Mouse (Mus musculus) CH12.LX (cell line): ENCODE measurements at regions not wholly inside any gene's neighbourhood (a gene's known extent, or its start where the extent isn't known, plus 50 kb on each side); places are given as distances from the start of the nearest gene placed in this dataset.

ENCODE experiments used
- CTCF ChIP-seq, 2 experiments: IDR thresholded peaks in 1 of 2; conservative IDR thresholded peaks in 1 of 2; 2 replicates each; pipeline ENCODE4 v1.5.1; 2011 to 2012; ENCODE audit warnings: low read depth in 2 of 2, low read length in 2 of 2, improper control_type of control experiment in 1 of 2, inconsistent platforms in 1 of 2, mild to moderate bottlenecking in 1 of 2, moderate library complexity in 1 of 2
- EP300 ChIP-seq: IDR thresholded peaks from 2 replicates; pipeline ENCODE4 v1.6.1; 2011; ENCODE audit warnings: low read length, improper control_type of control experiment
- HCFC1 ChIP-seq: IDR thresholded peaks from 2 replicates; pipeline ENCODE4 v1.6.1; 2012; ENCODE audit warnings: low read depth, mild to moderate bottlenecking, inconsistent platforms, low read length, improper control_type of control experiment
- MEF2A ChIP-seq: IDR thresholded peaks from 2 replicates; pipeline ENCODE4 v1.6.1; 2014; ENCODE audit warnings: low read depth, mild to moderate bottlenecking, inconsistent platforms, low read length, improper control_type of control experiment, borderline replicate concordance
- POLR2A ChIP-seq: IDR thresholded peaks from 2 replicates; pipeline ENCODE4 v1.6.1; 2011; ENCODE audit warnings: low read depth, mild to moderate bottlenecking, improper control_type of control experiment, low read length

DNA sequence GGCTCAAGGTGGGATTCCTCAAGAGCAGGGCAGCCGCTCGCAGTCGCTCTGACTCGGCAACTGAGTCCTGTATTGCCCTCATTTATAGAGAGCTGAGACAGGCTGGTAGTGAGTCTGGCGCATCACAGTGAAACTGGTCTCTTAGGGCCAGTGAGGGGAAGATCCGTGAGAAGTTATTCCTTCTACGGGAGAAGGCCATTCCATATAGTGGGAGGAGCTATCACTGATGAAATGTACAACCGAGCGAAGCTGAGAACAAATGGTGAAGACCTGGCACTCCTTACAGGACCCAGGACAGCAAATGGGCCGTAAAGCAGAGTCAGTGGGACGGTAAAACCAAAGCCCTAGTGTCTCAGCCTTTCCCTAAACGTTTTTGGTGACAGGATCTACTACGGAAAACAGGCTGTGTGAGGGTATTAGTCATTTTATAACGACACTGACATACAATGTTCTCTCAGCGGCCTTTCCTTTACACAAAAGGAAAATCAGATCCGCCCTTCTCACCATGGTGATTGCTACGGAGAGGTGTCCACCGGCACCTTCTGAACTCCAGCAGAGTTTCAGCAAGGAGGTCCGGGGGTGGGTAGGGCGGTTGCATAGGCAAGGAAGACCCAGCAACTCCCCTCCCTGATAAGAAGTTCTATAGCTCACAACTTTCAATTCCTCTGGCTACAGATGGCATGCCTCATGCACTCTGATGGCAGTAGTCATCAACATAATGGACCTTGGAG is 263.6 kb upstream of the Gm5148 start:
- no peak for TF ChIP-seq HCFC1
- TF ChIP-seq CTCF (conservative IDR thresholded peaks at IDR 0.05 in 1 of 2, IDR thresholded peaks at IDR 0.05 in 1 of 2; ENCODE audit: low read depth in 2 of 2, low read length in 2 of 2), result no peak
- TF ChIP-seq EP300, result no peak
- TF ChIP-seq MEF2A, result no peak
- no peak for TF ChIP-seq POLR2A
